Mouse (Mus musculus): ENCODE measurements at regions not wholly inside any gene's neighbourhood (a gene's known extent, or its start where the extent isn't known, plus 50 kb on each side); places are given as distances from the start of the nearest gene placed in this dataset.

GRCm38 (mm10) chr11:79756305-79756846 is 165.4 kb downstream of the Rab11fip4 start:
- TF ChIP-seq CTCF (IDR thresholded peaks at IDR 0.05; ENCODE audit: low read depth, low read length), result no peak
- TF ChIP-seq GATA1 (IDR thresholded peaks at IDR 0.05; ENCODE audit: borderline replicate concordance, low read length), result no peak
- no peak for TF ChIP-seq TAL1 (conservative IDR thresholded peaks at IDR 0.05; ENCODE audit: low read depth, low read length)
- TF ChIP-seq GATA2 (IDR thresholded peaks at IDR 0.05; ENCODE audit: borderline replicate concordance, low read depth, low read length), result no peak
- TF ChIP-seq POLR2AphosphoS5 (IDR thresholded peaks at IDR 0.05; ENCODE audit: insufficient replicate concordance, low read depth, low read length), result no peak

Measured in G1E (cell line).